Mouse (Mus musculus) small intestine, adult 2 months (tissue): Measurements from ENCODE around the gene Usp1. TPM values are rescaled to one million over a fixed set of nuclear protein-coding genes. Genes with fewer than 3 reads are reported as not detected.
"Not testable (repeated sequence)": the region's sequence is repeated elsewhere in the genome, so short reads cannot be mapped to it uniquely, and the experiment has no call there.

ENCODE experiments used
- H3K27ac ChIP-seq: fragments of 200-500 bp; 2 replicates; pipeline ENCODE4 v1.5.1; 2012; ENCODE audit warnings: low read depth, low read length, control low read depth, inconsistent platforms; ENCODE audit not compliant: insufficient read depth
- H3K27me3 ChIP-seq: fragments of 200-500 bp; 2 replicates; pipeline ENCODE4 v1.6.1; 2012; ENCODE audit warnings: mild to moderate bottlenecking, moderate library complexity, low read length, inconsistent platforms; ENCODE audit not compliant: control insufficient read depth, insufficient read depth
- H3K36me3 ChIP-seq: fragments of 200-500 bp; 2 replicates; pipeline ENCODE4 v1.6.1; 2012; ENCODE audit warnings: mild to moderate bottlenecking, low read length, control low read depth, inconsistent platforms; ENCODE audit not compliant: control insufficient read depth, insufficient read depth
- H3K4me1 ChIP-seq: fragments of 200-500 bp; 2 replicates; pipeline ENCODE4 v1.6.1; 2012; ENCODE audit warnings: low read length, inconsistent platforms, mixed read lengths; ENCODE audit not compliant: control insufficient read depth, insufficient read depth, insufficient read length
- H3K4me3 ChIP-seq: fragments of 200-500 bp; 2 replicates; pipeline ENCODE4 v1.5.1; 2012; ENCODE audit warnings: low read depth, mild to moderate bottlenecking, control low read depth, inconsistent platforms, low read length, moderate library complexity
- CTCF ChIP-seq: fragments of 200-500 bp; IDR thresholded peaks from 2 replicates; pipeline ENCODE4 v1.5.1; 2012; ENCODE audit warnings: low read depth, mild to moderate bottlenecking, control low read depth, inconsistent platforms, low read length, moderate library complexity, mixed read lengths; ENCODE audit not compliant: insufficient replicate concordance, insufficient read length; ENCODE audit errors: extremely low read depth
- POLR2A ChIP-seq: fragments of 200-500 bp; IDR thresholded peaks from 2 replicates; pipeline ENCODE4 v1.6.1; 2012; ENCODE audit warnings: low read depth, mild to moderate bottlenecking, control low read depth, inconsistent platforms, low read length, moderate library complexity
- WGBS: fragments of 180-500 bp; shearing (Covaris S2); methylation state at CpG from one replicate; pipeline ENCODE4 v1.1.7; 2018; 5-methylcytosine and 5-hydroxymethylcytosine counted together
- polyA plus RNA-seq: library from polyadenylated mRNA; depleted of rRNA; stranded (reverse); fragments of >200 nt; gene quantifications from 2 replicates; pipeline ENCODE4 v1.2.3, GENCODE M21; 2012

Usp1 gene
- polyA plus RNA-seq, 1 experiment: 146 TPM

GRCm38 (mm10) chr4:98936036-98936435 lies 12.4 kb downstream of the Usp1 start:
- Histone ChIP-seq H3K27me3 (no peaks in the 10 kb centered on the region), H3K4me3 (no peak overlapping the region), H3K4me1 (peaks cover 3% of the 10 kb centered on the region), H3K27ac (no peak overlapping the region), H3K36me3 (peaks cover 39% of the 10 kb centered on the region)
- TF ChIP-seq CTCF (no peak), POLR2A (no peak)
- WGBS: 91% methylated on average over 6 of the region's 6 CpGs

- not testable (repeated sequence) for H3K27me3 ChIP-seq, H3K4me1 ChIP-seq, H3K27ac ChIP-seq, H3K4me3 ChIP-seq
- peak; percentile 21; the same call in 1 of the 2 replicates for TF ChIP-seq CTCF
- WGBS: 93% methylated on average over 6 of the region's 6 CpGs
- peaks cover 33% of the 10 kb centered on the region for H3K36me3 ChIP-seq
Observed at GRCm38 (mm10) chr4:98938210-98938609, 14.6 kb downstream of the Usp1 start.

GRCm38 (mm10) chr4:98950563-98950962 lies 27.0 kb downstream of the Usp1 start:
- no peak for TF ChIP-seq POLR2A
- TF ChIP-seq CTCF: no peak
- Histone ChIP-seq H3K27ac (no peak overlapping the region), H3K4me3 (no peak overlapping the region), H3K4me1 (no peaks in the 10 kb centered on the region), H3K27me3 (no peaks in the 10 kb centered on the region), H3K36me3 (peaks cover 23% of the 10 kb centered on the region)

- peaks cover 32% of the 10 kb centered on the region for H3K36me3 ChIP-seq
- H3K27me3 ChIP-seq: no peaks in the 10 kb centered on the region
- no peak overlapping the region for H3K27ac ChIP-seq
- TF ChIP-seq POLR2A: no peak
- no peak for TF ChIP-seq CTCF
- 92% methylated on average over 8 of the region's 8 CpGs for WGBS
- no peak overlapping the region for H3K4me3 ChIP-seq
- no peaks in the 10 kb centered on the region for H3K4me1 ChIP-seq
Observed at GRCm38 (mm10) chr4:98955986-98956385, 32.4 kb downstream of the Usp1 start.

- Histone ChIP-seq H3K36me3 (peaks cover 26% of the 10 kb centered on the region), H3K27me3 (no peaks in the 10 kb centered on the region), H3K4me1 (no peaks in the 10 kb centered on the region), H3K27ac (no peak overlapping the region), H3K4me3 (no peak overlapping the region)
- no peak for TF ChIP-seq POLR2A
- no peak for TF ChIP-seq CTCF
- 63% methylated on average over 3 of the region's 3 CpGs for WGBS
Observed at GRCm38 (mm10) chr4:98960243-98960642, 36.6 kb downstream of the Usp1 start.

GRCm38 (mm10) chr4:98969946-98970345 lies 46.3 kb downstream of the Usp1 start:
- 85% methylated on average over 3 of the region's 3 CpGs for WGBS
- Histone ChIP-seq H3K4me1 (no peaks in the 10 kb centered on the region), H3K36me3 (peaks cover 41% of the 10 kb centered on the region), H3K27me3 (no peaks in the 10 kb centered on the region), H3K27ac (no peak overlapping the region), H3K4me3 (no peak overlapping the region)
- TF ChIP-seq CTCF: no peak
- TF ChIP-seq POLR2A: no peak

GRCm38 (mm10) chr4:98975741-98976140 lies 52.1 kb downstream of the Usp1 start:
- Histone ChIP-seq H3K4me3 (no peak overlapping the region), H3K27me3 (no peaks in the 10 kb centered on the region), H3K27ac (no peak overlapping the region), H3K36me3 (peaks cover 25% of the 10 kb centered on the region), H3K4me1 (no peaks in the 10 kb centered on the region)
- TF ChIP-seq POLR2A: no peak
- no peak for TF ChIP-seq CTCF
- WGBS: 81% methylated on average over 8 of the region's 8 CpGs

GRCm38 (mm10) chr4:98978288-98978687 lies 54.7 kb downstream of the Usp1 start:
- not testable (repeated sequence) for H3K4me1 ChIP-seq, H3K4me3 ChIP-seq, H3K27ac ChIP-seq, H3K27me3 ChIP-seq
- 95% methylated on average over 2 of the region's 2 CpGs for WGBS
- peaks cover 15% of the 10 kb centered on the region for H3K36me3 ChIP-seq
